Mouse (Mus musculus) myocyte (in vitro differentiated cells): ENCODE measurements around the gene Hvcn1. TPM values are rescaled to one million over a fixed set of nuclear protein-coding genes. Genes with fewer than 3 reads are reported as not detected.
A peak's percentile ranks its signal among the peaks of the same experiment; 100 is the strongest.

Experiments
- H3K27me3 ChIP-seq: one replicate; pipeline ENCODE4 v1.6.1; 2011; ENCODE audit not compliant: control insufficient read depth, insufficient read depth, insufficient read length
- H3K36me3 ChIP-seq: one replicate; pipeline ENCODE4 v1.6.1; 2011; ENCODE audit not compliant: control insufficient read depth, insufficient read depth
- H3K4me2 ChIP-seq: one replicate; pipeline ENCODE4 v1.6.1; 2011; ENCODE audit warnings: low read depth, control low read depth
- H3K4me3 ChIP-seq: one replicate; pipeline ENCODE4 v1.5.1; 2011; ENCODE audit warnings: mild to moderate bottlenecking, control low read depth, moderate library complexity
- H3K79me2 ChIP-seq: one replicate; pipeline ENCODE4 v1.6.1; 2011; ENCODE audit not compliant: control insufficient read depth, insufficient read depth
- H3ac ChIP-seq: one replicate; pipeline ENCODE4 v1.6.1; 2011; ENCODE audit not compliant: control insufficient read depth, insufficient read length
- CEBPB ChIP-seq: IDR thresholded peaks from 2 replicates; pipeline ENCODE4 v1.6.1; 2011; ENCODE audit warnings: mild to moderate bottlenecking, moderate library complexity; ENCODE audit not compliant: poor library complexity, insufficient read depth, severe bottlenecking
- E2F4 ChIP-seq: IDR thresholded peaks from one replicate; pipeline ENCODE4 v1.6.1; 2011; ENCODE audit warnings: mild to moderate bottlenecking, control low read depth, moderate library complexity; ENCODE audit not compliant: insufficient read depth
- MAX ChIP-seq: IDR thresholded peaks from one replicate; pipeline ENCODE4 v1.6.1; 2011; ENCODE audit warnings: low read depth, mild to moderate bottlenecking, control low read depth
- MYOD1 ChIP-seq, 3 experiments: IDR thresholded peaks; one replicate each; pipeline ENCODE4 v1.6.1; 2011; ENCODE audit warnings: control low read depth in 2 of 3, low read depth in 2 of 3, mild to moderate bottlenecking in 2 of 3, moderate library complexity in 1 of 3; ENCODE audit not compliant: insufficient read length in 2 of 3, control insufficient read depth in 1 of 3
- MYOG ChIP-seq, 3 experiments: IDR thresholded peaks; one replicate each; pipeline ENCODE4 v1.6.1; 2011; ENCODE audit warnings: control low read depth in 2 of 3, low read depth in 2 of 3, mild to moderate bottlenecking in 2 of 3; ENCODE audit not compliant: insufficient read length in 2 of 3, control insufficient read depth in 1 of 3, insufficient read depth in 1 of 3
- POLR2A ChIP-seq: IDR thresholded peaks from one replicate; pipeline ENCODE4 v1.6.1; 2011; ENCODE audit warnings: low read depth, mild to moderate bottlenecking, control low read depth, moderate library complexity; ENCODE audit not compliant: insufficient read length
- POLR2AphosphoS2 ChIP-seq: IDR thresholded peaks from one replicate; pipeline ENCODE4 v1.6.1; 2011; ENCODE audit warnings: low read depth, control low read depth; ENCODE audit not compliant: insufficient read length
- REST ChIP-seq: IDR thresholded peaks from one replicate; pipeline ENCODE4 v1.6.1; 2011; ENCODE audit warnings: mild to moderate bottlenecking, control low read depth, moderate library complexity; ENCODE audit not compliant: insufficient read depth, insufficient read length
- SRF ChIP-seq: IDR thresholded peaks from one replicate; pipeline ENCODE4 v1.6.1; 2011; ENCODE audit warnings: low read depth; ENCODE audit not compliant: control insufficient read depth, insufficient read length
- TCF12 ChIP-seq: IDR thresholded peaks from one replicate; pipeline ENCODE4 v1.6.1; 2011; ENCODE audit warnings: mild to moderate bottlenecking, control low read depth; ENCODE audit not compliant: poor library complexity, insufficient read depth, severe bottlenecking
- TCF3 ChIP-seq: IDR thresholded peaks from one replicate; pipeline ENCODE4 v1.6.1; 2011; ENCODE audit warnings: low read depth, control low read depth; ENCODE audit not compliant: insufficient read length
- USF1 ChIP-seq: IDR thresholded peaks from one replicate; pipeline ENCODE4 v1.6.1; 2011; ENCODE audit warnings: low read depth, mild to moderate bottlenecking, control low read depth, moderate library complexity
- polyA plus RNA-seq: library from polyadenylated mRNA; unstranded; fragments of >200 nt; fragmentation: generic; extraction: Trizol; gene quantifications from one replicate; pipeline ENCODE4 v1.2.1, GENCODE M21; 2012; ENCODE audit warnings: missing spikeins

Hvcn1 gene
- polyA plus RNA-seq, 1 experiment: 0.08 TPM

DNA sequence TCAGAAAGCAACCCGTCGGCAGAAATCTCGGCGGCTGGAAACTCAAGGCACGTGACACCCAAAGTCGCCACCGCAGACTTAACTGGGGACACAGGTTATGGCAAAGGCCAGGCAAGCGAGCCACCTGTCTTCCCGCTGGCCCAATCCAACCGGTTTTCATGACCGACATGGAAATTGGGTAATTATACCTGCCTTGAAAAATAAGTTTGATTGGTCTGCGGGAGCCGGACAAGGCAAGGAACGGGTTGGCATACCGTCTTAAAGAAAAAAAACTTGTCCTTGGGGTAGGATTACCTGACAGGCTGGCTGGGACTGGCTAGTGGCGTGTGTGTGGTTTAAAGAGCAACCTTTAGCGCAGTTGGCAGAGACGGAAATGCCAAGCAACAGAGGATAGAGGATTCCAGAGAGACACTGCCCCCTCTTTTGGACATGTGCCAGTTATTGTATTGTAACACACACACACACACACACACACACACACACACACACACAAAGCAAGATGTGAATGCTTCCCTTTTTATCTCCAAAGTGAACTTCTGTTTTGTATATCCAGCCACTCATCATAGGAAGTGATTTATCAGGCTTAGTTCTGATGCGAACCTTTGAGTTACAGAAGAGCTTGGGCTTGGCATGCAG, 74.3 kb downstream of the Hvcn1 start:
- Histone ChIP-seq H3K27me3 (no peaks in the 10 kb centered on the region), H3K79me2 (peaks cover 12% of the 10 kb centered on the region), H3K4me2 (no peak overlapping the region), H3K4me3 (no peak overlapping the region), H3ac (no peak overlapping the region), H3K36me3 (no peaks in the 10 kb centered on the region)
- TF ChIP-seq E2F4: no peak
- TF ChIP-seq SRF: no peak
- TF ChIP-seq TCF3: no peak
- no peak for TF ChIP-seq CEBPB
- TF ChIP-seq MAX: no peak
- TF ChIP-seq MYOD1 (IDR thresholded peaks at IDR 0.05; ENCODE audit: control insufficient read depth in 1 of 3, insufficient read length in 2 of 3, low read depth in 2 of 3): no peak
- TF ChIP-seq MYOG (IDR thresholded peaks at IDR 0.05; ENCODE audit: control insufficient read depth in 1 of 3, insufficient read depth in 1 of 3, insufficient read length in 2 of 3, low read depth in 2 of 3): no peak
- no peak for TF ChIP-seq POLR2A
- no peak for TF ChIP-seq USF1
- no peak for TF ChIP-seq REST
- no peak for TF ChIP-seq TCF12
- no peak for TF ChIP-seq POLR2AphosphoS2

DNA sequence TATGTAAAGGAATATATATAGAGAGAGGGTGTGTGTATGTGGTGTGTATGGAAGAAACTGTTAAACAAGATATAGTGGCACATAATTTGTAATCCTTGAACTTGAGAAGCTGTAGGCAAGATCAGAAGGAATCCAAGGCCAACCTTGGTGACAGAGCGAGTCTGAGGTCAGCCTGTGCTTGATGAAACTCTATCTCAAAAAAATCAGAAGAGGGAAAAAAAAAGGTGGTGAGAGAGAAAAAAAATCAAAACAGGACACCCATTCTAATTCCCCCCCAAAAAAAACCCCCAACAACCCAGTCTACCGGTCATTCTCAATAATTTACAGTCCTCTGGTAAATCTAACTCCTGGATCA, 77.2 kb downstream of the Hvcn1 start:
- Histone ChIP-seq H3K79me2 (peaks cover 40% of the 10 kb centered on the region), H3K27me3 (no peaks in the 10 kb centered on the region), H3K4me2 (peak overlapping the region; percentile 82), H3ac (peak overlapping the region; percentile 96), H3K4me3 (peak overlapping the region; percentile 54), H3K36me3 (no peaks in the 10 kb centered on the region)
- TF ChIP-seq CEBPB (no peak), TCF12 (no peak), E2F4 (no peak), POLR2AphosphoS2 (no peak), MYOG (IDR thresholded peaks at IDR 0.05; ENCODE audit: control insufficient read depth in 1 of 3, insufficient read depth in 1 of 3, insufficient read length in 2 of 3, low read depth in 2 of 3) (no peak), MAX (no peak), TCF3 (no peak), SRF (no peak), MYOD1 (IDR thresholded peaks at IDR 0.05; ENCODE audit: control insufficient read depth in 1 of 3, insufficient read length in 2 of 3, low read depth in 2 of 3) (no peak), REST (no peak), USF1 (no peak), POLR2A (no peak)

DNA sequence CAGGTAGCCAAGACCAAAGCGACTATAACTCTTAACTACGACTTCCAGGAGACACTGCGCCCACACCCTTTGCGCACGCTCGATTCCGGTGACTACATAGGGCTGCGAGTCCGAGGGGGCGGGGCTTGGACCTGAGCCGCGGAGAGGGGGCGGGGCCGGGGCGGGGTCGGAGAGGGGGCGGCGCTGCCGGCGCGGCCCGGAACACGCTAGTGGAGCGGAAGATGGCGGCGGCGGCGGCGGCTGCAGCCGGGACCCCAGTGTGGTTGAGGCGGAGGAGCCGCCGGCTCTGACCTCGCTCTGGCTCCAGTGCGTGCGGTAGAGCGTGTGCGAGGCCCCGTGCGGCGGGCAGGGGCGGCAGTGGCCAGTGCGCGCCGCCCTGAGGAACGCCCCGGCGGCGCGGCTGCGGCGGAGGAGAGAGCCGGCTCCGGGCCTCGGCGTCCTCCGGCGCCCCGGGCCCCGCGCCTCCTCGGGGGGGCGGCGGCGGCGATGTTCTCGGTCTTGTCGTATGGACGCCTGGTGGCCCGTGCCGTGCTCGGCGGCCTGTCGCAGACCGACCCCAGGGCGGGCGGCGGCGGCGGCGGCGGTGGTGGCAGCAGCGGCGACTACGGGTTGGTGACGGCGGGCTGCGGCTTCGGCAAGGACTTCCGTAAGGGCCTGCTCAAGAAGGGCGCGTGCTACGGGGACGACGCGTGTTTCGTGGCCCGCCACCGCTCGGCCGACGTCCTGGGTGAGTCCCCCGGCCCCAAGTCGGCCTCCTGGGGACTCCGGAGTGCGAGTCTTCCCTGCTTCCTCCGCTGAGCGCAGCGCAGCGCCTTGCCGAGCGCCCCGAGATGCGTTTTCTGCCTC, 77.8 kb downstream of the Hvcn1 start, which contains the start of gene Pptc7:
Pptc7 (plus strand) TSS at position 183 of the 846 bp plus-strand sequence.
- Histone ChIP-seq H3ac (peak within 1 kb of the TSS; percentile 96), H3K79me2 (peaks cover 46% of the 10 kb centered on the region), H3K4me2 (peak within 1 kb of the TSS; percentile 91), H3K36me3 (no peaks in the 10 kb centered on the region), H3K27me3 (no peaks in the 10 kb centered on the region), H3K4me3 (peak within 1 kb of the TSS; percentile 54)
- TF ChIP-seq CEBPB: no peak
- TF ChIP-seq MYOD1 (IDR thresholded peaks at IDR 0.05; ENCODE audit: control insufficient read depth in 1 of 3, insufficient read length in 2 of 3, low read depth in 2 of 3): no peak
- no peak for TF ChIP-seq E2F4
- no peak for TF ChIP-seq MAX
- peak; percentile 88 for TF ChIP-seq POLR2A
- TF ChIP-seq TCF12: no peak
- peak; percentile 41 for TF ChIP-seq POLR2AphosphoS2
- no peak for TF ChIP-seq TCF3
- no peak for TF ChIP-seq USF1
- no peak for TF ChIP-seq REST
- TF ChIP-seq MYOG (IDR thresholded peaks at IDR 0.05; ENCODE audit: control insufficient read depth in 1 of 3, insufficient read depth in 1 of 3, insufficient read length in 2 of 3, low read depth in 2 of 3): no peak
- no peak for TF ChIP-seq SRF

DNA sequence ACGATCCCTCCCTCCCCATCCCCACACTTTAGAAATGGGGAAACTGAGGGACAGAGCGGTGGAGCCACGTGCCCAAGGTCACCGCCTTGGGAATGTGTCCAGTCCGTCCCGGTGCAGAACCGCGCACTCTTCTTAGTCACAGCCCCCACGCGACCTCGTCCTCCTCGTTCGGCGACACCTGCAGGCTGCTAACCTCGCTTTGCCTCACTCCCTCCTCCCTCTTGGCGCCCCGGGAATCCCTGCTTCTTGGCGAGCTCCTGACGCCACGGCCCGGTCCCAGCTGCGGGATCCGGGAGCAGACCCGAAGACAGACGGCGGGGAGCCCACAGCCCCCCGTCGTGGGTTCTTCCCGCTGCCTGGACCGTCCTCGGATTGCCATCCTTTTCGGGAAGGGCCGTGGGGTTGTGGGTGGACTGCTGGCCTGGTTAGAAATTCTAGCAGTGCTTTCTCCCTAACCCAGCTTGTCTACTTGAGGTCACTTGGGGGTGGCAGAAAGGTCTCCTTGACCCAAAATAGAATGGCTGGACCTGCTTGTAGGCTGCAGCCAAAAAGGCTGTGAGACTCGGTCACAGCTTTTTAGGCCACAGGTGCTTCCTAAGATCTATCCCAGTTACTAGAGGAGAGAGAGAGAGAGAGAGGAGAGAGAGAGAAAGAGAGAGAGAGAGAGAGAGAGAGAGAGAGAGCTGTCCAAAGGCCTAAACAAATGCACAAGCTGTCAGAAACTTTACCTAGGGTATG, 78.6 kb downstream of the Hvcn1 start:
- H3K27me3 ChIP-seq: no peaks in the 10 kb centered on the region
- no peaks in the 10 kb centered on the region for H3K36me3 ChIP-seq
- H3K79me2 ChIP-seq: peaks cover 54% of the 10 kb centered on the region
- peak overlapping the region; percentile 54 for H3K4me3 ChIP-seq
- peak overlapping the region; percentile 96 for H3ac ChIP-seq
- H3K4me2 ChIP-seq: peak overlapping the region; percentile 91
- TF ChIP-seq MAX (no peak), TCF3 (no peak), SRF (no peak), CEBPB (no peak), MYOD1 (IDR thresholded peaks at IDR 0.05; ENCODE audit: control insufficient read depth in 1 of 3, insufficient read length in 2 of 3, low read depth in 2 of 3) (peak in 1 of 3 experiments; percentile 33)
